Comparison of ENCODE assay signal across 15 mouse cellular contexts in the genomic region with DNA sequence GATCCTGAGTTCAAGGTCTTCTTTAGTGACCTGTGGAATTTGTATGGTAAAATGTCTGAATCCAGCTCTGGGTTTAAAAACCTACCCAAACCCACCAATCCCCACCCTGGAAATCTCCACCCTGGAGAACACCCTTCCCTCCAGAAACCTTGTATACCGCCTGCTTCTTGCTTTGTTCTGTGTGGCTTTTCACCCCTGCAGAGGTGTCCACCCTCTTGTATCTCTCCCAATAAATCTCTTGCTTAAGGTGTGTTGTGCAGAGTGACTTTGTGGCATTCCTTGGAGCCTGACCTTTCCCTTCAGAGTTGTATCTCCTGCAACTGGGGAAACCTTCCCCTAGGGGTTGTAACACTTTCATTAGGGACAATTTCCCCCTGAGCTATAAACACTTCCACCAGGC. TPM values are rescaled to one million over a fixed set of nuclear protein-coding genes. Genes with fewer than 3 reads are reported as not detected.
"Had no signal": no experiment of that assay in that cellular context is flagged by ENCODE, and none has a peak within 500 bp of the region (broad histone marks: within the 10 kb centered on the region; RNA-seq: fewer than 3 reads in every experiment).

No protein-coding gene starts in this region.

- H3K4me2 ChIP-seq: limb, embryonic 13.5 days; liver, embryonic 12.5 days; liver, embryonic 15.5 days; lung, embryonic 15.5 days; midbrain, embryonic 12.5 days; midbrain, embryonic 15.5 days; neural tube, embryonic 12.5 days; neural tube, embryonic 15.5 days had no signal

- H3K27me3 ChIP-seq: limb, embryonic 13.5 days; lung, embryonic 15.5 days; midbrain, embryonic 12.5 days; midbrain, embryonic 15.5 days; neural tube, embryonic 12.5 days; neural tube, embryonic 15.5 days had no signal

- H3K9me3 ChIP-seq: limb, embryonic 10.5 days; limb, embryonic 13.5 days; liver, embryonic 15.5 days; lung, embryonic 15.5 days; midbrain, embryonic 12.5 days; midbrain, embryonic 15.5 days; neural tube, embryonic 12.5 days; neural tube, embryonic 15.5 days had no signal

- H3K9ac ChIP-seq: limb, embryonic 13.5 days; liver, embryonic 12.5 days; liver, embryonic 15.5 days; lung, embryonic 15.5 days; midbrain, embryonic 12.5 days; midbrain, embryonic 15.5 days; neural tube, embryonic 12.5 days; neural tube, embryonic 15.5 days had no signal

- ATAC-seq: liver, embryonic 12.5 days; midbrain, embryonic 15.5 days had no signal

- H3K36me3 ChIP-seq: limb, embryonic 10.5 days; limb, embryonic 13.5 days; liver, embryonic 12.5 days; liver, embryonic 15.5 days; lung, embryonic 15.5 days; midbrain, embryonic 12.5 days; midbrain, embryonic 15.5 days; neural tube, embryonic 12.5 days; neural tube, embryonic 15.5 days had no signal

- DNase-seq: liver; thymus, postnatal 36 days had no signal

- H3K27ac ChIP-seq: layer of hippocampus, adult 2 months; limb, embryonic 10.5 days; limb, embryonic 13.5 days; liver, embryonic 12.5 days; liver, embryonic 15.5 days; macrophage; midbrain, embryonic 12.5 days; midbrain, embryonic 15.5 days; neural tube, embryonic 12.5 days; neural tube, embryonic 15.5 days; stomach, postnatal 0 days had no signal

- H3K4me1 ChIP-seq: liver, embryonic 15.5 days had no signal

- H3K4me3 ChIP-seq: layer of hippocampus, adult 2 months; limb, embryonic 10.5 days; limb, embryonic 13.5 days; liver, embryonic 12.5 days; liver, embryonic 15.5 days; lung, embryonic 15.5 days; midbrain, embryonic 12.5 days; midbrain, embryonic 15.5 days; neural tube, embryonic 12.5 days; neural tube, embryonic 15.5 days had no signal

RNA-seq across cellular contexts. Expression of a gene that starts 28.1 kb away (rescaled TPM):
- polyA plus RNA-seq: macrophage; urinary bladder, adult 2 months had no signal
